Mouse (Mus musculus) spleen, adult 2 months (tissue): Measurements from ENCODE around the gene Npdc1.

Source experiments
- CTCF ChIP-seq: fragments of 200-500 bp; IDR thresholded peaks from 2 replicates; pipeline ENCODE4 v1.5.1; 2011; ENCODE audit warnings: mild to moderate bottlenecking, inconsistent platforms; ENCODE audit not compliant: insufficient read depth, insufficient read length, insufficient replicate concordance; ENCODE audit errors: extremely low read depth
- POLR2A ChIP-seq: fragments of 200-500 bp; IDR thresholded peaks from 2 replicates; pipeline ENCODE4 v1.6.1; 2011; ENCODE audit warnings: low read depth, low read length, inconsistent platforms

- TF ChIP-seq POLR2A (no peak), CTCF (no peak)
Observed at GRCm38 (mm10) chr2:25433101-25433500, 34.0 kb downstream of the Npdc1 start.
